In the genomic region with DNA sequence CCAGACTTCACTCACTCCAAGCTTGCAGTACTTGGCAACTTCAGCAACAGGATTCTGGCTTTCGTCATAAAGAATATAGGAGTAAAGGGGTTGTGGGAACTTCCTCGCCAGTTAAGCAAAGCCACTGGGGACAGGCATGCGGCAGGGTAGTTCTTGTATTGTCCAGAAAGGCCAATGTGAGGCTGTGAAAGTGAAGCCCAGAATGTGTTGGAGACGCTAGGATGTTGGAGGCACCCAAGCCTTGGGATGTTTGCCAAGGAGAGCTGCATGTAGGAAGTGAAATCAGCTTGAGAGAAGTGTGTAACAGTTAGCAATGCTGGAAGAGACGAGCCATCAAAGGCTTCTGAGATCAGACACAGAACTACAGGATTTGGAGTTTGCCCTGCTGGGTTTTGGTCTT, we compare ENCODE assay signal across 16 mouse cellular contexts. TPM values are rescaled to one million over a fixed set of nuclear protein-coding genes. Genes with fewer than 3 reads are reported as not detected.
DNase-seq lines count a peak whose midpoint lies in the region; ATAC-seq and TF ChIP-seq lines count a peak whose summit lies in the region.
"Had no signal": no experiment of that assay in that cellular context is flagged by ENCODE, and none has a peak within 500 bp of the region (broad histone marks: within the 10 kb centered on the region; RNA-seq: fewer than 3 reads in every experiment).

No protein-coding gene starts in this region.

- 63% methylated on average over 5 of the region's 5 CpGs for WGBS in forebrain, postnatal 0 days
- WGBS in forebrain, embryonic 10.5 days: 91% methylated on average over 5 of the region's 5 CpGs
- WGBS in kidney, embryonic 15.5 days: 80% methylated on average over 5 of the region's 5 CpGs

- H3K27me3 ChIP-seq in forebrain, postnatal 0 days (ENCODE audit: insufficient read depth, low read length): no peaks in the 10 kb centered on the region
- H3K27me3 ChIP-seq in forebrain, embryonic 10.5 days (ENCODE audit: poor library complexity, severe bottlenecking): no peaks in the 10 kb centered on the region
- H3K27me3 ChIP-seq in kidney, embryonic 15.5 days: no peaks in the 10 kb centered on the region
- H3K27me3 ChIP-seq: limb, embryonic 15.5 days; lung, embryonic 15.5 days had no signal

- H3K9me3 ChIP-seq in forebrain, postnatal 0 days (ENCODE audit: low read length): no peaks in the 10 kb centered on the region
- no peaks in the 10 kb centered on the region for H3K9me3 ChIP-seq in forebrain, embryonic 10.5 days
- H3K9me3 ChIP-seq in kidney, embryonic 15.5 days (replicated peaks): no peaks in the 10 kb centered on the region
- H3K9me3 ChIP-seq: limb, embryonic 15.5 days; lung, embryonic 15.5 days; midbrain, embryonic 10.5 days had no signal

- H3K4me1 ChIP-seq in forebrain, postnatal 0 days (ENCODE audit: insufficient read depth): no peaks in the 10 kb centered on the region
- no peaks in the 10 kb centered on the region for H3K4me1 ChIP-seq in forebrain, embryonic 10.5 days
- H3K4me1 ChIP-seq in kidney, embryonic 15.5 days: no peaks in the 10 kb centered on the region
- H3K4me1 ChIP-seq: limb, embryonic 15.5 days; lung, embryonic 15.5 days; midbrain, embryonic 10.5 days had no signal

- no peak overlapping the region for H3K9ac ChIP-seq in forebrain, postnatal 0 days
- H3K9ac ChIP-seq in kidney, embryonic 15.5 days: no peak overlapping the region
- H3K9ac ChIP-seq: limb, embryonic 15.5 days; lung, embryonic 15.5 days had no signal

- H3K27ac ChIP-seq in forebrain, postnatal 0 days (ENCODE audit: low read depth, low read length): no peak overlapping the region
- no peak overlapping the region for H3K27ac ChIP-seq in forebrain, embryonic 10.5 days
- no peak overlapping the region for H3K27ac ChIP-seq in kidney, embryonic 15.5 days
- H3K27ac ChIP-seq: limb, embryonic 15.5 days; lung, embryonic 15.5 days; midbrain, embryonic 10.5 days had no signal

- DNase-seq in forebrain, postnatal 0 days: peak; percentile 35
- DNase-seq in forebrain, embryonic 10.5 days (ENCODE audit: extremely low spot score, low spot score): no peak
- DNase-seq in kidney, postnatal 14 days: peak; percentile 16
- peak; percentile 16 for DNase-seq in NIH3T3 (ENCODE audit: low read depth)
- peak; percentile 31 to 49 for DNase-seq in left cerebral cortex, postnatal 14 days (ENCODE audit: low spot score in 2 of 2)
- no peak for DNase-seq in gastrocnemius, postnatal 14 days
- no peak for DNase-seq in gastrocnemius, postnatal 10 days
- DNase-seq: adrenal gland, postnatal 25 days; cerebellum, adult 11 months; thymus, adult 18-20 months had no signal

- intact Hi-C loops in left cerebral cortex, postnatal 14 days (cut with DNase I): no loop called here
- intact Hi-C loops in gastrocnemius, postnatal 14 days (cut with DNase I; ENCODE audit: low total_unique reads): no loop called here

- no peak overlapping the region for H3K4me3 ChIP-seq in forebrain, postnatal 0 days (ENCODE audit: low read depth, low read length)
- no peak overlapping the region for H3K4me3 ChIP-seq in forebrain, embryonic 10.5 days
- no peak overlapping the region for H3K4me3 ChIP-seq in kidney, embryonic 15.5 days (replicated peaks)
- H3K4me3 ChIP-seq: limb, embryonic 15.5 days; lung, embryonic 15.5 days; midbrain, embryonic 10.5 days; myocyte had no signal

- ATAC-seq in forebrain, postnatal 0 days: no peak
- ATAC-seq in kidney, embryonic 15.5 days (replicated peaks; ENCODE audit: low FRiP score): no peak

- no peak overlapping the region for H3K4me2 ChIP-seq in forebrain, postnatal 0 days (ENCODE audit: low read depth)
- no peak overlapping the region for H3K4me2 ChIP-seq in kidney, embryonic 15.5 days
- H3K4me2 ChIP-seq: limb, embryonic 15.5 days; lung, embryonic 15.5 days had no signal

- no peak for TF ChIP-seq CTCF in forebrain, postnatal 0 days (IDR thresholded peaks at IDR 0.05; ENCODE audit: low read depth)

- peaks cover 34% of the 10 kb centered on the region for H3K36me3 ChIP-seq in forebrain, postnatal 0 days (ENCODE audit: insufficient read depth)
- H3K36me3 ChIP-seq in forebrain, embryonic 10.5 days (replicated peaks): peaks cover 17% of the 10 kb centered on the region
- H3K36me3 ChIP-seq in kidney, embryonic 15.5 days: 0 out of 2 replicates have a peak, but pooled peaks cover 5% of the 10 kb centered on the region
- H3K36me3 ChIP-seq: limb, embryonic 15.5 days; lung, embryonic 15.5 days had no signal

RNA-seq across cellular contexts. Expression of a gene that starts 12.5 kb away (rescaled TPM):
- 17.8 and 27.4 TPM in 2 replicates for total RNA-seq in forebrain, postnatal 0 days (2014; rRNA removed)
- polyA plus RNA-seq in forebrain, postnatal 0 days (2015; fragmentation: Nextera tagmentation; extraction: Ambion mirVana): 3.7 and 5.9 TPM in 2 replicates
- polyA plus RNA-seq in forebrain, embryonic 10.5 days (2016; fragmentation: Nextera tagmentation; extraction: Ambion mirVana): 4.6 and 5.0 TPM in 2 replicates
- 2.3 and 3.3 TPM in 2 replicates for polyA plus RNA-seq in kidney, embryonic 15.5 days (2015; fragmentation: Nextera tagmentation; extraction: Ambion mirVana)
- total RNA-seq in left cerebral cortex, postnatal 14 days (2021): 10 to 100 TPM; 17.1 to 19.3 TPM
- total RNA-seq in gastrocnemius, postnatal 14 days (2021): under 1 TPM; 0.12 to 0.20 TPM
- total RNA-seq in gastrocnemius, postnatal 10 days (2021): under 1 TPM; 0.33 to 0.52 TPM
- polyA plus RNA-seq: myocyte had no signal

RNA-seq across cellular contexts. Expression of a gene that starts 25.6 kb away (rescaled TPM):
- not detected in 2 replicates for total RNA-seq in forebrain, postnatal 0 days (2014; rRNA removed)
- not detected in 2 replicates for polyA plus RNA-seq in forebrain, postnatal 0 days (2015; fragmentation: Nextera tagmentation; extraction: Ambion mirVana)
- 0.32 and 0.78 TPM in 2 replicates for polyA plus RNA-seq in forebrain, embryonic 10.5 days (2016; fragmentation: Nextera tagmentation; extraction: Ambion mirVana)
- polyA plus RNA-seq in kidney, embryonic 15.5 days (2015; fragmentation: Nextera tagmentation; extraction: Ambion mirVana): 0.48 TPM in 1 of 2 replicates, not detected in the other
- not detected for total RNA-seq in left cerebral cortex, postnatal 14 days (2021)
- total RNA-seq in gastrocnemius, postnatal 14 days (2021): not detected
- total RNA-seq in gastrocnemius, postnatal 10 days (2021): not detected
- total RNA-seq: adrenal gland, postnatal 25 days; gastrocnemius, adult 8-10 months had no signal
- polyA plus RNA-seq: limb, embryonic 15.5 days; lung, embryonic 15.5 days; myocyte had no signal

Comparison
In these comparisons a context has a peak if more than half of its experiments do, and no peak if none do; other contexts are left out.
1. DNase-seq: peak in forebrain, postnatal 0 days (single experiment), kidney, postnatal 14 days (single experiment), NIH3T3 (single experiment) and left cerebral cortex, postnatal 14 days (2 of 2); none in forebrain, embryonic 10.5 days (single experiment), gastrocnemius, postnatal 14 days (single experiment) and gastrocnemius, postnatal 10 days (single experiment).
2. RNA of a gene that starts 12.5 kb away (total RNA-seq): 17.8 to 27.4 TPM in forebrain, postnatal 0 days and 17.1 to 19.3 TPM in left cerebral cortex, postnatal 14 days; 0.33 to 0.52 TPM in gastrocnemius, postnatal 10 days and 0.12 to 0.20 TPM in gastrocnemius, postnatal 14 days; every median in the first group is over 10 times any median in the second.